Mouse (Mus musculus): ENCODE results near the gene Skap2. TPM values are rescaled to one million over a fixed set of nuclear protein-coding genes. Genes with fewer than 3 reads are reported as not detected.

The Skap2 gene
- polyA plus RNA-seq, 1 experiment from 2014 or later, result 8.0 TPM

GRCm38 (mm10) chr6:51850030-51850817 is 162.1 kb downstream of the Skap2 start:
- no peak for DNase-seq (ENCODE audit: low spot score)
- H3K27ac ChIP-seq (replicated peaks), result no peak overlapping the region
- H3K4me3 ChIP-seq, result no peak overlapping the region
- H3K9me3 ChIP-seq, result no peaks in the 10 kb centered on the region
- H3K27me3 ChIP-seq (replicated peaks; ENCODE audit: low read depth, poor library complexity, severe bottlenecking), result peaks cover 53% of the 10 kb centered on the region
- H3K4me1 ChIP-seq, result peaks cover 28% of the 10 kb centered on the region
- 77% methylated on average over 13 of the region's 13 CpGs for WGBS
- H3K36me3 ChIP-seq (replicated peaks), result no peaks in the 10 kb centered on the region

GRCm38 (mm10) chr6:51849561-51849960 is 162.8 kb downstream of the Skap2 start:
- 45% methylated on average over 10 of the region's 10 CpGs for WGBS
- H3K27me3 ChIP-seq (replicated peaks; ENCODE audit: low read depth, poor library complexity, severe bottlenecking), result peaks cover 53% of the 10 kb centered on the region
- no peaks in the 10 kb centered on the region for H3K36me3 ChIP-seq (replicated peaks)
- H3K4me1 ChIP-seq, result peaks cover 28% of the 10 kb centered on the region
- no peaks in the 10 kb centered on the region for H3K9me3 ChIP-seq
- H3K4me3 ChIP-seq, result no peak overlapping the region
- H3K27ac ChIP-seq (replicated peaks), result no peak overlapping the region
- no peak for DNase-seq (ENCODE audit: low spot score)

- DNase-seq (ENCODE audit: low spot score), result no peak
- peaks cover 21% of the 10 kb centered on the region for H3K4me1 ChIP-seq
- H3K36me3 ChIP-seq (replicated peaks), result no peaks in the 10 kb centered on the region
- no peak overlapping the region for H3K4me3 ChIP-seq
- WGBS, result 71% methylated on average over 11 of the region's 11 CpGs
- no peaks in the 10 kb centered on the region for H3K9me3 ChIP-seq
- no peak overlapping the region for H3K27ac ChIP-seq (replicated peaks)
- peaks cover 26% of the 10 kb centered on the region for H3K27me3 ChIP-seq (replicated peaks; ENCODE audit: low read depth, poor library complexity, severe bottlenecking)
These were observed 168.2 kb downstream of the Skap2 start for GRCm38 (mm10) chr6:51844106-51844505.

GRCm38 (mm10) chr6:51843081-51843480 is 169.3 kb downstream of the Skap2 start:
- no peaks in the 10 kb centered on the region for H3K9me3 ChIP-seq
- H3K4me1 ChIP-seq, result peaks cover 11% of the 10 kb centered on the region
- H3K27me3 ChIP-seq (replicated peaks; ENCODE audit: low read depth, poor library complexity, severe bottlenecking), result peaks cover 16% of the 10 kb centered on the region
- DNase-seq (ENCODE audit: low spot score), result no peak
- 90% methylated on average over 9 of the region's 9 CpGs for WGBS
- H3K4me3 ChIP-seq, result no peak overlapping the region
- H3K27ac ChIP-seq (replicated peaks), result no peak overlapping the region
- no peaks in the 10 kb centered on the region for H3K36me3 ChIP-seq (replicated peaks)

- no peaks in the 10 kb centered on the region for H3K9me3 ChIP-seq
- no peaks in the 10 kb centered on the region for H3K27me3 ChIP-seq (replicated peaks; ENCODE audit: low read depth, poor library complexity, severe bottlenecking)
- H3K4me3 ChIP-seq, result no peak overlapping the region
- H3K36me3 ChIP-seq (replicated peaks), result no peaks in the 10 kb centered on the region
- no peak overlapping the region for H3K27ac ChIP-seq (replicated peaks)
- no peak for DNase-seq (ENCODE audit: low spot score)
- no peaks in the 10 kb centered on the region for H3K4me1 ChIP-seq
- 72% methylated on average over 3 of the region's 3 CpGs for WGBS
These were observed 174.2 kb downstream of the Skap2 start for GRCm38 (mm10) chr6:51838177-51838576.

- Histone ChIP-seq H3K9me3 (no peaks in the 10 kb centered on the region), H3K4me1 (no peaks in the 10 kb centered on the region), H3K27ac (replicated peaks) (no peak overlapping the region), H3K36me3 (replicated peaks) (no peaks in the 10 kb centered on the region), H3K27me3 (replicated peaks; ENCODE audit: low read depth, poor library complexity, severe bottlenecking) (no peaks in the 10 kb centered on the region), H3K4me3 (no peak overlapping the region)
- WGBS, result 94% methylated on average over 2 of the region's 2 CpGs
- no peak for DNase-seq (ENCODE audit: low spot score)
These were observed 179.0 kb downstream of the Skap2 start for GRCm38 (mm10) chr6:51833362-51833761.

- Histone ChIP-seq H3K36me3 (replicated peaks) (no peaks in the 10 kb centered on the region), H3K4me1 (0 out of 2 replicates have a peak, but pooled peaks cover 7% of the 10 kb centered on the region), H3K27me3 (replicated peaks; ENCODE audit: low read depth, poor library complexity, severe bottlenecking) (no peaks in the 10 kb centered on the region; the same call in 1 of the 2 replicates), H3K9me3 (no peaks in the 10 kb centered on the region), H3K4me3 (no peak overlapping the region), H3K27ac (replicated peaks) (no peak overlapping the region)
- WGBS, result 82% methylated on average over 4 of the region's 4 CpGs
- DNase-seq (ENCODE audit: low spot score), result no peak
These were observed 186.7 kb downstream of the Skap2 start for GRCm38 (mm10) chr6:51825621-51826021.

GRCm38 (mm10) chr6:51824136-51824830 is 188.1 kb downstream of the Skap2 start:
- no peaks in the 10 kb centered on the region for H3K36me3 ChIP-seq (replicated peaks)
- no peaks in the 10 kb centered on the region; the same call in 1 of the 2 replicates for H3K27me3 ChIP-seq (replicated peaks; ENCODE audit: low read depth, poor library complexity, severe bottlenecking)
- no peaks in the 10 kb centered on the region for H3K9me3 ChIP-seq
- H3K4me3 ChIP-seq, result no peak overlapping the region
- H3K27ac ChIP-seq (replicated peaks), result peak overlapping the region; percentile 21; the same call in 1 of the 2 replicates
- 0 out of 2 replicates have a peak, but pooled peaks cover 7% of the 10 kb centered on the region for H3K4me1 ChIP-seq
- DNase-seq (ENCODE audit: low spot score), result no peak
- 78% methylated on average over 9 of the region's 9 CpGs for WGBS

- DNase-seq (ENCODE audit: low spot score), result no peak
- 0 out of 2 replicates have a peak, but pooled peaks cover 7% of the 10 kb centered on the region for H3K4me1 ChIP-seq
- no peaks in the 10 kb centered on the region; the same call in 1 of the 2 replicates for H3K27me3 ChIP-seq (replicated peaks; ENCODE audit: low read depth, poor library complexity, severe bottlenecking)
- WGBS, result 82% methylated on average over 4 of the region's 4 CpGs
- H3K36me3 ChIP-seq (replicated peaks), result no peaks in the 10 kb centered on the region
- 0 out of 2 replicates have a peak, but pooled peaks cover 8% of the 10 kb centered on the region for H3K9me3 ChIP-seq
- H3K27ac ChIP-seq (replicated peaks), result no peak overlapping the region
- no peak overlapping the region for H3K4me3 ChIP-seq
These were observed 190.3 kb downstream of the Skap2 start for GRCm38 (mm10) chr6:51822049-51822448.

- H3K27me3 ChIP-seq (replicated peaks; ENCODE audit: low read depth, poor library complexity, severe bottlenecking), result no peaks in the 10 kb centered on the region; the same call in 1 of the 2 replicates
- no peak overlapping the region for H3K27ac ChIP-seq (replicated peaks)
- 0 out of 2 replicates have a peak, but pooled peaks cover 7% of the 10 kb centered on the region for H3K4me1 ChIP-seq
- DNase-seq (ENCODE audit: low spot score), result no peak
- H3K36me3 ChIP-seq (replicated peaks), result no peaks in the 10 kb centered on the region
- H3K4me3 ChIP-seq, result no peak overlapping the region
- H3K9me3 ChIP-seq, result 0 out of 2 replicates have a peak, but pooled peaks cover 8% of the 10 kb centered on the region
- WGBS, result 90% methylated on average over 5 of the region's 5 CpGs
These were observed 191.5 kb downstream of the Skap2 start for GRCm38 (mm10) chr6:51820853-51821252.

- H3K27ac ChIP-seq (replicated peaks), result no peak overlapping the region
- H3K27me3 ChIP-seq (replicated peaks; ENCODE audit: low read depth, poor library complexity, severe bottlenecking), result no peaks in the 10 kb centered on the region; the same call in 1 of the 2 replicates
- 86% methylated on average over 6 of the region's 6 CpGs for WGBS
- H3K4me1 ChIP-seq, result no peaks in the 10 kb centered on the region
- 0 out of 2 replicates have a peak, but pooled peaks cover 8% of the 10 kb centered on the region for H3K9me3 ChIP-seq
- H3K4me3 ChIP-seq, result no peak overlapping the region
- no peaks in the 10 kb centered on the region for H3K36me3 ChIP-seq (replicated peaks)
- no peak for DNase-seq (ENCODE audit: low spot score)
These were observed 195.3 kb downstream of the Skap2 start for GRCm38 (mm10) chr6:51816892-51817621.

- Histone ChIP-seq H3K4me3 (no peak overlapping the region), H3K4me1 (peaks cover 13% of the 10 kb centered on the region), H3K9me3 (peaks cover 3% of the 10 kb centered on the region; the same call in 1 of the 2 replicates), H3K27me3 (replicated peaks; ENCODE audit: low read depth, poor library complexity, severe bottlenecking) (no peaks in the 10 kb centered on the region), H3K36me3 (replicated peaks) (no peaks in the 10 kb centered on the region), H3K27ac (replicated peaks) (no peak overlapping the region)
- 88% methylated on average over 4 of the region's 4 CpGs for WGBS
- DNase-seq (ENCODE audit: low spot score), result no peak
These were observed 201.4 kb downstream of the Skap2 start for GRCm38 (mm10) chr6:51810906-51811305.
